24 mouse cellular contexts compared by ENCODE assay signal in the genomic region with DNA sequence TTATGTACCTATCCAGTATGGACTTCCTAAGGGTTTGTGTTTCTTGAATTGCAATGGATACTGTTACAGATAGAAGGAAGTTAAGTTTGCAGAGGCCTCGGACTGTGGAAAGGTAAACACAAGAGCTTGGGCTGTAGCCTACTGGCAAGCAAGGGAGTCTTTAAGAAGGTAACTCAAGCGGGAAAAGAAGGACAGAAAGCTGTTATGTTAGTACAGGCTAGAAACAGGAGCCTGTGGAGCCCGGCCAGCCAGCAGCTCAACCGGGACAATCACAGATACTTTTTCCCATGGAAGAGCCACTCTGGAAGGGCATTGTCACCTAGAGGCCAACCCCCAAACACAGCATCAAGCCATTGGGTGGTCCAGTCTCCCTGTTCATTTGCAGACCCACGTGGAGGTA. TPM values are rescaled to one million over a fixed set of nuclear protein-coding genes. Genes with fewer than 3 reads are reported as not detected.
A peak's percentile ranks its signal among the peaks of the same experiment; 100 is the strongest.
DNase-seq lines count a peak whose midpoint lies in the region; ATAC-seq and TF ChIP-seq lines count a peak whose summit lies in the region.
"Had no signal": no experiment of that assay in that cellular context is flagged by ENCODE, and none has a peak within 500 bp of the region (broad histone marks: within the 10 kb centered on the region; RNA-seq: fewer than 3 reads in every experiment).

No protein-coding gene starts in this region.

- WGBS in heart, embryonic 11.5 days (ENCODE audit: insufficient replicate concordance): 85% methylated on average over 5 of the region's 5 CpGs
- WGBS in kidney, embryonic 15.5 days: 55% methylated on average over 5 of the region's 5 CpGs
- WGBS in kidney, postnatal 0 days: 47% methylated on average over 5 of the region's 5 CpGs

- H3K4me2 ChIP-seq in heart, embryonic 11.5 days: no peak overlapping the region
- H3K4me2 ChIP-seq in kidney, embryonic 15.5 days: no peak overlapping the region
- H3K4me2 ChIP-seq in kidney, postnatal 0 days (ENCODE audit: low read length): no peak overlapping the region
- H3K4me2 ChIP-seq: embryonic facial prominence, embryonic 12.5 days; forebrain, embryonic 13.5 days; forebrain, embryonic 15.5 days had no signal

- no peak overlapping the region for H3K9ac ChIP-seq in heart, embryonic 11.5 days (ENCODE audit: low read depth, low read length)
- no peak overlapping the region for H3K9ac ChIP-seq in kidney, embryonic 15.5 days
- no peak overlapping the region for H3K9ac ChIP-seq in kidney, postnatal 0 days (ENCODE audit: low read depth, low read length)
- H3K9ac ChIP-seq: embryonic facial prominence, embryonic 12.5 days; forebrain, embryonic 13.5 days; forebrain, embryonic 15.5 days had no signal

- H3K4me1 ChIP-seq in heart, embryonic 11.5 days (ENCODE audit: control insufficient read depth, insufficient read depth, low read length): no peaks in the 10 kb centered on the region
- no peaks in the 10 kb centered on the region for H3K4me1 ChIP-seq in kidney, embryonic 15.5 days
- H3K4me1 ChIP-seq in kidney, postnatal 0 days (replicated peaks; ENCODE audit: insufficient read depth, low read length): no peaks in the 10 kb centered on the region
- H3K4me1 ChIP-seq: embryonic facial prominence, embryonic 10.5 days; embryonic facial prominence, embryonic 12.5 days; forebrain, embryonic 13.5 days; forebrain, embryonic 15.5 days had no signal

- no peak overlapping the region for H3K4me3 ChIP-seq in heart, embryonic 11.5 days (ENCODE audit: low read depth, low read length)
- H3K4me3 ChIP-seq in kidney, embryonic 15.5 days (replicated peaks): no peak overlapping the region
- no peak overlapping the region for H3K4me3 ChIP-seq in kidney, postnatal 0 days (replicated peaks; ENCODE audit: low read depth, low read length)
- H3K4me3 ChIP-seq: embryonic facial prominence, embryonic 10.5 days; embryonic facial prominence, embryonic 12.5 days; forebrain, embryonic 13.5 days; forebrain, embryonic 15.5 days had no signal

- no peak for TF ChIP-seq CTCF in kidney, postnatal 0 days (IDR thresholded peaks at IDR 0.05; ENCODE audit: low read depth)

- H3K27ac ChIP-seq in heart, embryonic 11.5 days (ENCODE audit: low read depth, low read length): no peak overlapping the region
- 0 out of 2 replicates have a peak overlapping the region, but pooled peaks have one; percentile 7 for H3K27ac ChIP-seq in kidney, embryonic 15.5 days
- no peak overlapping the region for H3K27ac ChIP-seq in kidney, postnatal 0 days
- H3K27ac ChIP-seq: embryonic facial prominence, embryonic 10.5 days; embryonic facial prominence, embryonic 12.5 days; forebrain, embryonic 13.5 days; forebrain, embryonic 15.5 days had no signal

- H3K36me3 ChIP-seq in heart, embryonic 11.5 days (ENCODE audit: control insufficient read depth, insufficient read depth, low read length): no peaks in the 10 kb centered on the region
- no peaks in the 10 kb centered on the region for H3K36me3 ChIP-seq in kidney, embryonic 15.5 days
- H3K36me3 ChIP-seq in kidney, postnatal 0 days (ENCODE audit: insufficient read depth, low read length): no peaks in the 10 kb centered on the region
- H3K36me3 ChIP-seq: embryonic facial prominence, embryonic 10.5 days; embryonic facial prominence, embryonic 12.5 days; forebrain, embryonic 15.5 days; G1E had no signal

- peak; percentile 27 for DNase-seq in heart, adult 11 months
- no peak for DNase-seq in kidney, adult 8-10 months
- DNase-seq in kidney, postnatal 0 days (ENCODE audit: low spot score): peak; percentile 62
- DNase-seq in kidney, postnatal 14 days: no peak
- DNase-seq: adrenal gland, adult 8-10 months; adrenal gland, postnatal 14 days; adrenal gland, postnatal 36 days; B cell, adult 2 months; cerebellum, adult 11-12 months; cerebellum, adult 2 months; cerebellum, adult 9-10 months; cerebellum, postnatal 10 days; cerebellum, postnatal 25 days had no signal

- no peaks in the 10 kb centered on the region for H3K27me3 ChIP-seq in heart, embryonic 11.5 days (ENCODE audit: control insufficient read depth, insufficient read depth, low read length)
- no peaks in the 10 kb centered on the region for H3K27me3 ChIP-seq in kidney, embryonic 15.5 days
- no peaks in the 10 kb centered on the region for H3K27me3 ChIP-seq in kidney, postnatal 0 days (ENCODE audit: insufficient read depth, low read length)
- H3K27me3 ChIP-seq: CH12.LX; embryonic facial prominence, embryonic 12.5 days; forebrain, embryonic 13.5 days; forebrain, embryonic 15.5 days; Patski had no signal

- H3K9me3 ChIP-seq in heart, embryonic 11.5 days (replicated peaks; ENCODE audit: control insufficient read depth, low read length): no peaks in the 10 kb centered on the region
- H3K9me3 ChIP-seq in kidney, embryonic 15.5 days (replicated peaks): no peaks in the 10 kb centered on the region
- no peaks in the 10 kb centered on the region for H3K9me3 ChIP-seq in kidney, postnatal 0 days (replicated peaks; ENCODE audit: low read length)
- H3K9me3 ChIP-seq: embryonic facial prominence, embryonic 10.5 days; embryonic facial prominence, embryonic 12.5 days; forebrain, embryonic 13.5 days; forebrain, embryonic 15.5 days; G1E had no signal

- ATAC-seq in heart, embryonic 11.5 days (replicated peaks; ENCODE audit: insufficient number of reproducible peaks, low FRiP score, low TSS enrichment): no peak
- peak; percentile 83 for ATAC-seq in kidney, embryonic 15.5 days (replicated peaks; ENCODE audit: low FRiP score)
- no peak for ATAC-seq in kidney, postnatal 0 days (replicated peaks; ENCODE audit: low FRiP score, low read depth)
- ATAC-seq: activated CD4-positive, CD25-positive, alpha-beta regulatory T cell, adult 4 months; CD4-positive, CD25-positive, alpha-beta regulatory T cell, adult 4 months; forebrain, embryonic 13.5 days; forebrain, embryonic 15.5 days; Patski had no signal

RNA-seq across cellular contexts. Expression of gene Ank, which starts 31.1 kb away (rescaled TPM):
- 11.9 and 13.5 TPM in 2 replicates for polyA plus RNA-seq in heart, embryonic 11.5 days (2014; fragmentation: Nextera tagmentation; extraction: Ambion mirVana)
- 8.8 and 10.5 TPM in 2 replicates for polyA plus RNA-seq in kidney, embryonic 15.5 days (2015; fragmentation: Nextera tagmentation; extraction: Ambion mirVana)
- 10.0 and 11.0 TPM in 2 replicates for polyA plus RNA-seq in kidney, postnatal 0 days (2015; fragmentation: Nextera tagmentation; extraction: Ambion mirVana)

Comparison
In these comparisons a context has a peak if more than half of its experiments do, and no peak if none do; other contexts are left out.
1. DNase-seq: peak in heart, adult 11 months (single experiment) and kidney, postnatal 0 days (single experiment); none in kidney, adult 8-10 months (0 of 2) and kidney, postnatal 14 days (single experiment).